Mouse (Mus musculus): ENCODE results near the gene Camkv. TPM values are rescaled to one million over a fixed set of nuclear protein-coding genes. Genes with fewer than 3 reads are reported as not detected.

Camkv gene
- total RNA-seq, 2 experiments from 2014 or later = 509 to 559 TPM

DNA sequence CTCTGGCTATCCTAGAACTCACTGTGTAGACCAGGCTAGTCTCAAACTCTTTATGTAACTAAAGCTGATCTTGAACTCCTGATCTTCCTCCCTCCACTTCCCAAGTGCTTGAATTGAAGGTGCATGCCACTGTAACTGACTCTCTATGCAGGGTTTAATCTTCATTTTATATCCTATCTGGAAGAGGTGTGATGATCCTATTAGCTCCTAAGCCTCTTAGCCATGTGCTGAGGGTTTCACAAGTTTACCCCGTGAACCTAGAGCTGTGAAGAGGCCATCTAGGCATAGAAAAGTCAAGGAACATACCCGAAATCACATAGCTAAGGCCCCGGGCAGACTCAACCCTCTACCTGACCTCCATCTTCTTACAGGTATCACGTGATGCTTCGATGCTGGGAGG, 16.0 kb upstream of the Camkv start:
- DNase-seq (ENCODE audit: extremely low spot score in 1 of 2, low spot score in 1 of 2) = no peak

DNA sequence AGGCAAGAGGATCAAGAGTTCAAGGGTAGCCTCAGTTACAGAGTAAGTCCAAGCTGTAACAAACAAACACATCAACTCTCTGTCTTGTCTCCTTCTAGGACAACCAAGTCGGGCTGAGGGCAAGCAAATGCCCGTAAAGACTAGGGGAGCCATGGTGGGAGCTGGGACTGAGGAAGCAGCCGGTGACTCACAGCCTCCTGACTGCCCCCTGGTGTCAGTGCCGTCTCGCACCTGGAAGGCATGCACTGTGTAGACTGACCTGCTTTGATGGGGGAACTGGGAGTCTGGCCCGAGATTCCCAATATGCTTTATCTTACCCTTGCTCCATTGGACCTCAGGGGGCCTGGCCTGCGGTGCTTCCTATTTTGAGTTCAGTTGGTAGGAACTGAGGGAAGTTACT, 12.5 kb upstream of the Camkv start:
- no peak for DNase-seq (ENCODE audit: extremely low spot score in 1 of 2, low spot score in 1 of 2)

DNA sequence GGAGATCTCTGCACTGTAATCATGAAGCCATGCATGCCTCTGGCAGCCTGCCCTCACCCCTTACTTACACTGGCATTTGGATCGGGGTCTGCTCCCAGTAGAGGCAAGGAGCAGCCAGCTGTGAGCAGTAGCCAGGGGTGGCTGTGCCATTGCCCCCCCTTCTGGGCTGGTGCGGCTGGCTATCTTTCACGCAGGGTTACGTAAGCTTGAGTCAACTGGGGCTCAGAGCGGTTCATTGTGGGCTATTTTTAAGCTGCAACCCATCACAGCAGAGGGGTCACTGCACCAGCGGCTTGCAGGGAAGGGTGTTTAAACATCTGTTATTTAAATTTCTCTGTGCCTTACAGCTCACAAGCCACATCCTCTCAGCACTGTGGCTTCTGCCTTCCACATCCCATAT, 11.5 kb upstream of the Camkv start:
- no peak for DNase-seq (ENCODE audit: extremely low spot score in 1 of 2, low spot score in 1 of 2)

DNA sequence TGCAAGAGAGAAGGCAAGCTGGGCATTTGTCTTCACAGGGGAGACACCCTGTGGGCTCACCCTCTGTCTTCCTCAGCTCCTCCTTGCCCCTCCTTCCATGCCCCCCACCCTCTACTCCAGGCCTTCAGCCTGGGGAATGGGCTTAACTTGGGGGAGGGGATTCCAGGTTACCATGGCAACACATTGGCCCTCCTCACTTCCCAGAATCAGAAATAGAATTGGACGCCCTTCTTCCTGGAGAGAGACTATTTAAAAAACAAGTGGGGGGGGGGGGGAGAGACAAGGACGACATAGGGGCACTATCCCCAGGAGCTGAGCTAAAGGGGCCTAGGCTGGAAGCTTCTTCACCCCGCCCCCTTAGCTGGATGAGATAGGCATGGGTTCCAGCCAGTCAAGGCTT, 10.2 kb upstream of the Camkv start:
- no peak for DNase-seq (ENCODE audit: extremely low spot score in 1 of 2, low spot score in 1 of 2)

DNA sequence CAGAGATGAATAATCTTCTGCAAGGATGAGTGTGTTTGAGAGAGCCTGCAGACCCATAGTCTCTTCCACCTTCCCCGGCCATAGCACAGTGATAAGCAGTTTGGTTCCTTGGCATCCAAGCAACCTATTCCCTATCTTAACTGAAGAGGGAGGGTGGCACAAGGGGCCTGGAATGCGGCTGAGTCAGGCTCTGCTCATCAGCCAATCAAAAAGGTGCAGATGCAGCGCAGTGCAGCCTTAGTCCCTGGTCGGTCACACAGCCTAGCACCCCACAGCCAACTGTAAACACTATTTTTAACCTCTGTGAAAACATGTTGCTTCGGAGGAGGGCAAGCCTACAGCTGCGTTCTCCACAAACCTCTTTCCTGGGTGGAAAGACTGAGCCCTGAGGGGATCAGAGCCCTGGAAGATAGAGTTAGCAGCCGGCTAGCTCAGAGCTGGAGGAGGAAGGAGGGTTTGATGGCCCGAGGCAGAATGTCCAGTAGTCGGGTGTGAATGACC, 8.5 kb upstream of the Camkv start:
- DNase-seq (ENCODE audit: extremely low spot score in 1 of 2, low spot score in 1 of 2) = no peak

DNA sequence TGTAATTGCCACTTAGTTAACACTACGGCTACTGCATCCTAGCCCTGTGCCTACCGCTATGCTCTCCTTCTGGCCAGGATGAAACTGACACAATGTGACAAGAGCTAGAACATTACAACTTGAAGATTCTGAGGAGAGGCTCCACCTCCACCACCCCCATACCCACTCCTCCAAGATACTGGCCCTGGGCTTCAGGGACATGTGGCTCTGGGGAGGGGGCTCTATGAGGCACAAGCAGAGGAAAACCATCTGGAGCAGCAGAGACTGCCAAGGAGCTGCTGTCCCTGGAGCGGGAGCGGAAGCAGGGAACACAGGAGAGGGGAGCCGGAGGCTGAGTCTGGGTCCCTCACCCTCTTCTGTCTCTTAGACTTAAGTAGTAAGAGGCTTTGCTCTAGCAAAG, 7.7 kb upstream of the Camkv start:
- DNase-seq (ENCODE audit: extremely low spot score in 1 of 2, low spot score in 1 of 2) = no peak

DNA sequence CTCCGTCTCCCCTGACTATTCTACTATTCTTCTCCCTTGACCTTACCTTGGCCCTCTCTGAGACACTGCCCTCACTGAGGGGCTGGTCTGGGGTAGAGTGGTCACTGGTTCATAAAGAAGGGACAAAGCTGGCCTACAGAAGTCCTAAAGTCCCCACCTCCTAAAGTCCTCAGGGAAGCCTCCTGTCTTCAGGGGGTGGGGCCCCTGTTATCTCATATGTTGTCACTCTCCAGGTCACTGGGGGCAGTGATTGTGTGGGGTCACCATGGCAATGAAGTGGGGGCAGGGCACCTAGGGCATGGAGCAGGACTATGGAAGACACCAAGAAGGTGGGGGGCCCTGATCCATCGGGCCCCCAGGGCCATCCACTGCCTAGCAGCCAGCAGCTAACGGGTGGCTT, 7.3 kb upstream of the Camkv start, which contains the start of gene Actl11:
Gene Actl11, plus strand, starts transcription at position 301 of the 400 bp plus-strand sequence.
- DNase-seq (ENCODE audit: extremely low spot score in 1 of 2, low spot score in 1 of 2) = no peak

DNA sequence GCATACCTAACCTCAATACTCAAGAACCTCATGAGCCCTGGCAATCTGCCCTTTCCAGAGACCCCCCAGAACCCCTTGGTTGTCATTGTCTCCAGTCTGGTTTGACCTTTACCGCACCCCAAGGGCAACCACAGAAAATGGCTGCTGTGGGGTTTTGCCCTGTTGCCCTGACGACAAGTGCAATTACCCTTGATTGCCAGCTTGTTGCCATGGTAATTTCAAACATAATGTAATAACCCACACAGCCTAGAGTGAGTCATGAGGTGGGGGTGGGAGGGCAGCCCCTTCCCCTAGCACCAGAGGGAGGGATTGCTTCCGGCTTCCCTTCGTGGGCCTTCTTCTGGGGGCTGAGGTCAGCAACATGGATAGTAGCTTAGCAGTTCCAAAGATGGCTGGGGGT, 3.3 kb upstream of the Camkv start:
- no peak for DNase-seq (ENCODE audit: extremely low spot score in 1 of 2, low spot score in 1 of 2)

DNA sequence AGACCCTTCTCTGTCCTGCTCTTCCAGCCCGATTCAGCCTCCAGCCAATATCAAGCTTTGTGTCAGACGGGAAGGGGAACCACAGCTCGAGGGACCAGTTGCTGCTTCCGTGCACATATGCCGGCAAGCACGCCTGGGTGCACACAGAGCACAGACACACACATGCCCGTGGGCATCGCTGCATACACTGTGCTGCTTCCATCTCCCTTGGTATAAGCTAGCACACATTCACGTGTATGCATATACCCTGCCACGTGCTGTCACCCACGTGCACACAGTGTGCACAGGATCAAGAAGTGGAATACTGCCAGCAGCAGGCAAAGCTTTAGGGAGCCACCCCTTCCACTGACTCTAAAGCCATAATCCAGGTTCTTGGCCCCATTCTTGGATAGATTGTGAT, 1.3 kb upstream of the Camkv start:
- no peak for DNase-seq (ENCODE audit: extremely low spot score in 1 of 2, low spot score in 1 of 2)

DNA sequence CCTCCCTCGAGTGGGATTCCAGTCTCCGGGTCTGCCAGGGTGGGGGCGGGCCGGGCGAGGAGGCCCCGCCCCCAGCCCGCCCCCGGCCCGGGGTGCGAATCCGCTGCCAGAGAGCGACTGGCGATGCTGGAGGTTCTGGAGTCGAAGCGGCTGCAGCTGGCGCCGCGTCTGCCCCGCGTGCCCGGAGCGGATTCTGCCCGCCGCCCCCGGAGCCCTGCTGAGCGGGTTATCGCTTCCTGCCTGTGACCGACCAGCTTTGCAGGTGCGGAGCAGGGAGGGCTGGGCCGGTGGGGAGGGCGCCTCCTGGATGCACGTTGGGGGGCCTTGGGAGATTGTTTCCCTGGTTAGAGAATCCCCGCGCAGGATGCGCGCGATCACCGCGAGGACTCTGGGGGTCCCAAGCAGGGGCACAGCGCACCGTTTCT, 328 bp downstream of the Camkv start:
- DNase-seq (ENCODE audit: extremely low spot score in 1 of 2, low spot score in 1 of 2) = peak in 1 of 2 experiments; percentile 56

DNA sequence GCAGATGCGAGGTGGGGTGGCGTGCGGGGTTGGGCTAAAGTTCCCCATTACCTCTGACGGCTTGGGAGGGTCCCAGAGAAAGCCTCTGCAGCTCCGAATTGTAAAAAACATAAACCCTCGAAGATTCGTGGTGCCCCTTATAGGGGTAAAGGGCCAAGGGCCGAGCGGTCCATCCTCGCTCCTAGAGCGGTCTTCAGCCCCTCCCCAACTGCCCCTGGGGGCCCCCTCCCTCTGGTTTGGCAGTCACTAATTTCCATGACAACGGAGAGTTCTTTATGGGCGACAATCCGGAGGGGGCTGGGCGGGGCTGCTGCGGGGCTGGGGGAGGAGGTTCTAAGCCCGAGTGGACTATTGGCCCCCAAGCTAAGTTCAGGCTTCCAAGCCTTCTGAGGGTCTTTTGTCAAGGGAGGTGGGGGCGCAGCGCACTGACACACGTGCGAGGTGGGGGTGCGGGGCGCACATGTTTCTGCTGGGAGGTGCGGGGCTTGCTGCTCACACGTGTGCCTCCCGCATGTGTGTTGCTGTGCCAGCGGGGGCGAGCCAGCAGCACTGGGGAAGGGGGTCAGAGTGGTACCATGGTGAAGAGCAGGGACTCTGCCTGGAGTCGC, 845 bp downstream of the Camkv start:
- DNase-seq (ENCODE audit: extremely low spot score in 1 of 2, low spot score in 1 of 2) = peak in 1 of 2 experiments; percentile 45

DNA sequence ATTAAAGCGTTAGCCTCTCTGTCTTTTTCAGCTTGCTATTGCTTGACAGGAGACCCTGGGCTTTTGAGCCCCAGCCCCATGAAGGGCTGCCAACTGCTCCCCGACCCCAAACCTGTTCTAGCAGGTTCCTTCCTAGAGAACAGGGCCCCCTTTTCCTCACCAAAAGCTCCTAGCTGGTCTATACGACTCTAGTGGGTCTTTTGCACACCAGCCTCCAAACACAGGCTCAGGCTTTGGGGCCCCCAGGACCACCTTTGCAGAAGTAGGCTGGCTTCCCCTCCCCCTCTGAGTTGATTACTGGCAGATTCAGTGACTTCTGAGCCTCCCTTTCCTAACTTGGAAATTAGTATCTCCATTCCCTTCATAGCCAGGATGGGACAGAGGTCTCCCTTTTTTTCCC, 1.4 kb downstream of the Camkv start:
- no peak for DNase-seq (ENCODE audit: extremely low spot score in 1 of 2, low spot score in 1 of 2)

DNA sequence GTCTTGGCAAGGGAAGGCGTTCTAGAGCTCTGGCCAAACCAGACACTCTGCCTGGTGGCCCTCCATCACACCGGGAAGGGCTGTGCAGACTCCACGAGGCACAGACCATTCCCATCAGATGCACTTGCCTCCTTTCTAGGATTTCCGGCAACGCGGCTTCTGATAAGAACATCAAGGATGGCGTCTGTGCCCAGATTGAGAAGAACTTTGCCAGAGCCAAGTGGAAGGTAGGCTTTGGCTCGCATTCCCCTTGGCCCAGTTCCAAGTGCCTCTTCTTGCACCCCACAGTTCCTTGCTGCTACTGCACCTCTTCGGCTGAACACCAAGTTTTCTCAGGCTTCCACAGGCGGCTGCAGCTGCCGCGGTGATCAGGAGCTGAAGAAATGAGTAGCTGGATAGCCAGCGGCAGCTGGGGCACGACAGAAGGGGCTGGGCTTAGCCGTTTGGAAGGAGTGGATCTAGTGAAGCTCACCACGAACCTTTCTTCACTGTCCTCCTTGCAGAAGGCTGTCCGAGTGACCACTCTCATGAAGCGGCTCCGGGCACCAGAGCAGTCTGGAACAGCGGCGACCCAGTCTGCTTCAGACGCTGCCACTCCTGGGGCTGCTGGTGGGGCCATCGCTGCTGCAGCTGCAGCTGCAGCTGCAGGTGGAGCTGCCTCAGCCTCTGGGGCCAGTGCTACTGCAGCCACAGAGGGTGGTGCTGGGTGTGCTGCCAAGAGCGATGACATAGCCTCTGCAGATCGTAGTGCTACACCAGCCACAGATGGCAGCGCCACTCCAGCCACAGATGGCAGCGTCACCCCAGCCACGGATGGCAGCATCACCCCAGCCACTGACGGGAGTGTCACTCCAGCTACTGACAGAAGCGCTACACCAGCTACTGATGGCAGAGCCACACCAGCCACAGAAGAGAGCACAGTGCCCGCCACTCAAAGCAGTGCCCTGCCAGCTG, 12.0 kb downstream of the Camkv start:
- DNase-seq (ENCODE audit: extremely low spot score in 1 of 2, low spot score in 1 of 2) = no peak

DNA sequence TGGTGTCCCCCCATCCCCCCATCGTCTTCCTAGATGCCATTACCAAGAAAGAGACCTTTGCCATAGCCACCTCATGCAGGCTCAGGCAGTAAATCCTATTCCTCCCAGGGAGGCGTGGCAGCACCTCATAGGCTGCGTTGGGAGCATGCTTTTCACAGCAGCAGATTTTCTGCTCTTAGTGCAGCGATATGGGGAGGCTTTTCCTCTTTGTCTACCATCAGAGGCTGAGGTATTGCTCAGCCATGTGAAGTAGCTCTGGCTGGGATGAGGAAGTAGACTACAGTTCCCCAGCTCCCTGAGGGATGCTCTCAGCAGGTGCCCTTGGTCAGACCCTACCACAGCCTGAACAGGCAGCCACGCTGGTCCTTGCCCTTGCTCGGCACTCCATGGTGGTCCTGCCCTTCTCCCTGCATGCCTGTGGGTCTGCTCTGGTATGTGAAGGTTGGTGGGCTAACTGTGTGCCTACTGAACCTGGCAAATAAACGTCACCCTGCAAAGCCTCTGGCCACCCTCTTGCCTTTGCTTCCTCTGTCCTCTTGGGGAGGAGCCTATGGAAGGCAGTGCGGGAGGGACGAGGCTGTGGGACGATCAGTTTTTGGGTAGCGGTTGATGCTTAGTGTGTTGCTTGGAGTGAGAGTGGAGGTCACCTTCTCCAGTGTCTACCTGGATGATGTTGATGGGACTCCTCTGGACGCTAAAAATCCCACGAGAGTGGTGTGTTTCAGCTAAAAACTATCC, 13.9 kb downstream of the Camkv start:
- DNase-seq (ENCODE audit: extremely low spot score in 1 of 2, low spot score in 1 of 2) = no peak

DNA sequence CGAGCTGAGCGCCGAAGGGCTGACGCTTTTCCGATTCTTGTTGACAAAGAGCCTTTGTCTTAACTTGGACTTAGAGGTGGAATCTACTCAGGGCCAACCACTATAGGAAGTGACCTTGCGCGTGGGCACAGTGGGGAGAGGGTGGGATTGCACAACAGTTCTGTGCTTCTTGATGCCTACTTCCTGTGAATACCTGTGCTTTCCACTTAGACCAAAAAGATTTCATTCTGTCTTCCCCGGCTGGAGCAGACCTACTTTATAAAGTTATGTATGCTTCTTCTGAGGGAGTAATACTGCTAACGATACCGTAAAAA, 14.4 kb downstream of the Camkv start, which contains the start of gene Traip:
Gene Traip, plus strand, starts transcription at position 215 of the 314 bp plus-strand sequence.
- DNase-seq (ENCODE audit: extremely low spot score in 1 of 2, low spot score in 1 of 2) = no peak

DNA sequence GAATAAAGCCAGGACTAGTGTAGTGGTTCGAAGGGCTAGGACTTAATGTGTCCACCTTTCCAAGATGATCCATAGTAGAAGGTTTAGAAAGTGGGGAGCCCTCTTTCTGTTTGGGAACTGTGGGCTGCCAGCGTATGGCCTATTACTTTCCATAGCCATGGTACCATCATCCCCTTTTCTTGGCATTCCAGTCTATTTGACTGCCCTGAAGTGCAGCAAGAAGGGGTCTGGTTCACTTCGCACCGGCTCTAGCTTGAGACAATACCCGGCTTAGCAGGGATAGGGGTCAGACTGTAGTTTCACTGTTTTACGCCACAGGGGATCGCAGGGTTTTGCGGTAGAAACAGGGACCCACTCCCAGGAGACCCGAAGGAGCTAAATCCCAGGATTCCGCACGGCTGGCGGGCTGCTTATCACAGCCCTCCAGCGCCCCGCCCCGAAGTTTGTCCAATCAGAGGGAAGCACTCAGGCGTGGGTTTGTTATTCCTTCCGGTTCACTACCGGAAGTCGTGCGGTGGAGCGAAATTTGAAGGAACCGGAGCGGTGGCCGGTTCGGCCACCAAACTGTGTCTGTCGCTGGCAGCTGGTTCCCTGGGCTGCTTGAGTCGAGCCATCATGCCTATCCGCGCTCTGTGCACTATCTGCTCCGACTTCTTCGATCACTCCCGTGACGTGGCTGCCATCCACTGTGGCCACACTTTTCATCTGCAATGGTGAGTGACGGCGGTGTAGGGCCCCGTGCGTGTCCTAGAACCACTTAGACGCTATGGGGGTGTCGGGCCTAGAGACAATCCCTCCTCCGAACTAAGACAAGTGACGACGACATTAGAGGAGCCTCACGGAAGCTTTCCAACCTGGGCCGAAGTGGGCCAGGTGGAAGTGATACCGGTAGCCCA, 15.2 kb downstream of the Camkv start:
- peak; percentile 74 to 89 for DNase-seq (ENCODE audit: extremely low spot score in 1 of 2, low spot score in 1 of 2)

DNA sequence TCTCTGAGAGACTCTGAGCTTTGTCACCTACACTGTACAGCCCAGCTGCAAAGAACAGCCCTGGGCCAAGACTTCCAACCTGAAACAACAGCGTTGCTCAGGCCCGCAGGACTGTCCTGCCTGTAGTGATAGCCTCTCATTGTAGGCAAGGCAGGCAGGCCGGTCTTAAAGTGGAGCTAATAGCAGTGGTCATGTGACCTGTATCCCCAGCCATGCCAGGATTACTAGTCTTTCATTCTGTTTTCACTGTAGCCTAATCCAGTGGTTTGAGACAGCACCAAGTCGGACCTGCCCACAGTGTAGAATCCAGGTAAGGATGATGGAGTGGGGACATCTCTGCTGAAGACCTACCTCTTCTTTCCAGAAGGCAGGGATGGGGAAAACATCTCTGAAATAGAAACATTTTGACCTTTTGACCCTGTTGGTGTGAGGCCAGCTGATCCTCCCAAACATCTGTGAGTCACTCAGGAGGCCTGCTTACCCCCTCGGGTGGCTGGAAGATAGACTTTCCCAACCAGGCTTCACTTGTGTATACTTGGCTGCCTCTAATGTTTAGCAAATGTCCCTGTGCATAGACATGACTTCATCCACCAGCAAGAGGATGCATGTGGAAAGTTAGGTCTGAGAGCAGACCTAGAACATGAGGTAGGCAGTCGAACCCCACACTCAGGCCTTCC, 20.3 kb downstream of the Camkv start:
- DNase-seq (ENCODE audit: extremely low spot score in 1 of 2, low spot score in 1 of 2) = no peak

DNA sequence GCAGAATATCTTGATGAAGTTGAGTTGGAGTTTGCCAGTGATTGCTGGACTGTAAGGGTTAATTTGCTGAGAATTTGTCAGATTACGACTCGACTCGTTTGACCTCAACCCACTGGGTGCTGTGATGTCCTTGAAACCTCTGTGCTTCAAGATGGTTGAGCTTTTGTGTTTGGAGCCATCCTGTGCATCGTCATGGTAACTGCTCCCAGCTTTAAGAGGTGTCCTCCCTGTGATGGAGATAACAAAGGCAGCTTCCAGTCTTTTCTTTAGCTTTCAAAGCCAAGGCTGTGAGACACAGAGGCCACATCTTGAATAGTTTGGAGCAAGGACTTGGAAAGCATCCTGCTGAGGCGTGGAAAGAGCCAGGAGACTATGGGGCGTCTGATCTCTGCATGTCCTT, 21.7 kb downstream of the Camkv start:
- DNase-seq (ENCODE audit: extremely low spot score in 1 of 2, low spot score in 1 of 2) = no peak

DNA sequence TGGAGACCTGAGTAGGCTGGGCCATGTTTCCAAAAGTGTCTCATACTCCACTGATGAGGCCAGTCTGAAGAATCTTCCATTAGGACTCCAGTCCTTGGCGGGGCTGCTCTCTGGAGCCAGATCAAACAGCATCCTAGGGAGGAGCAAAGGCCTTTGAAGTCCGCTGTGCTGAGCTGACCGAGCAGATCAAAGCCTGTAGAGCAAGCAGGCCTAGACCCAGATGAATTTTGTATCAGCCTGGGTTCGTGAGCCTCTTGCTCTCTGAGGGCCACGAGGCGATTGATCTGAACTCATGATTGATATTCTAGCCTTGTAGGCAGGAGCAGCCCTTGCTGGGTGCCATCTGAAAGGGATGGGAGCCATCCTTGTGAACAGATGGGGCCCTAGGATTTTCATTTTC, 24.4 kb downstream of the Camkv start:
- no peak for DNase-seq (ENCODE audit: extremely low spot score in 1 of 2, low spot score in 1 of 2)
